Mouse (Mus musculus) telencephalon, adult 2 months (tissue): ENCODE measurements around the gene Stag1.

ENCODE experiments used
- DNase-seq: peaks from one replicate; pipeline ENCODE4 v3.0.0-alpha.2; 2011; ENCODE audit warnings: low read depth, low spot score

Stag1 gene

GRCm38 (mm10) chr9:100597546-100597945, at the start of gene Stag1:
Gene Stag1, plus strand, starts transcription at chr9:100597798.
- DNase-seq: no peak

- DNase-seq: no peak
Measured at GRCm38 (mm10) chr9:100548313-100548712, 49.3 kb upstream of the Stag1 start.

- no peak for DNase-seq
Measured at GRCm38 (mm10) chr9:100555686-100556085, 41.9 kb upstream of the Stag1 start.

- no peak for DNase-seq
Measured at GRCm38 (mm10) chr9:100558023-100558573, 39.5 kb upstream of the Stag1 start.

- no peak for DNase-seq
Measured at GRCm38 (mm10) chr9:100558991-100559390, 38.6 kb upstream of the Stag1 start.

- peak; percentile 85 for DNase-seq
Measured at GRCm38 (mm10) chr9:100560251-100560890, 37.2 kb upstream of the Stag1 start.

DNA sequence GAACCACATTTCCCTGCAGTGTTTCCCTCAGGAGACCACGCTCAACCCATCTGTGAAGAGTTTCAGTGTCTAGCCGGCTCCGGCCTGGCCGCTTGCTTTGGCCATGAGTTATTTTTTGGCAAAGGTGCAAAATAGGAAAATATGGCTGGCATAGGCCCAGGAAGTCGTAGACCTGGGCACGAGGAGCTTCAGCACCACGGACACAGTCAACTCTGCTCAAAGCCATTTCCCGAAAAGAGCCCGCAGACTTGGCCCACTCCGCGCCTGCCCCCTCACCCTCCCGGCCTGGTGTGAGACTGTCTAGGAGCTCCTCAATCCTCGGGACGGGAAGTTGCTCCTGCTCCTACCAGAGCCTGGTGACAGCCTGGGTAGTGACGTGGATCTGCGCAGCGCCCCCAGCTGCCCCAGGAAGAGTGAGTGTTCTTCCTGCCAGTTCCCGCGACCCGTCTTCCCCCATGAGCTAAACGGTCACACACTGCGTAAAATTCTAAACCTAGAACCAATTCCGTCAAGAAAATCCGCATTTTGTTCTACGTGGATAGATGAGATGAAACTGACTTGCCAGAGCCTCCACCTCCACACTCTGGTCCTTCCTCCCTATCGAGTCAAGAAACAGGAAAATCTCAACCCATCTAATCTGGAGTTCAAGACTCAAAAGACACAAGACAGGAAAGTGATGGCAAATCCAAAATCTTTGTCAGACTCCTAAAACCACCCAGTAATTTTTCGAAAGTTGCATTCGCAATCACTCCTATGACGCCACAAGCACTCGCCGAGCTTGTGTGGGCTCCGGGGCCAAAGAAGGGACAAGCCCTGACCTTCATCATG, 27.6 kb upstream of the Stag1 start:
- DNase-seq: no peak

DNA sequence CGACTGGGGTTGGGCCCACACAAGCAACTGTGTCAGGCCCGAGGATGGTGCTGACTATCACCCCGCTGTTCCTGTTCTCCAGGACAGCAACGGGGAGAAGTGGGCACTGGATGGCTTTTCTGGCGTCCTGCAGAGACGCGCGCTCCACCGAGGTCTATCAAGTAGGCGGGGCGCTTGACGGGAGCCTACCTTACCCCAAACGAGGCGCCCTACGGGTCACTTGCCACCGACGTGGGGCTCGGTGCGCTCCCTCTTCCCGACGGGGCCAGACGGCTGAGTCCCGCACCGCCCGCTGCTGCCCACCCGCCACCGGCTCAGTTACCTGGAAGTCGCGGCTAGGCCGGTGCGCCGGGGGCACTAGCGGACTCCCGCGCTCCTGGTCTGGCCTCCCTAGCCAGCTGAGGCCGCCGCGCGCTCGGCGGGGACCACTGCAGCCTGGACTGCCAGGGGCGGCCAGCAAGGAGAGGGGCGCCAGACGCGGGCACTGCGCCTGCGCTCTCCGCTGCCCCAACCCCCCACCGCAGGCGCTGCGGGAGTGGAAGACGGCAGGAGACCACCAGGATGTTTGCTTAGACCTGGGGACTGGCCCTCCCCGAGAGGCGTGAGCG, 26.9 kb upstream of the Stag1 start, which contains the start of gene Slc35g2:
Gene Slc35g2 (minus strand): TSS at position 465 of the 608 bp plus-strand sequence.
- DNase-seq: no peak

DNA sequence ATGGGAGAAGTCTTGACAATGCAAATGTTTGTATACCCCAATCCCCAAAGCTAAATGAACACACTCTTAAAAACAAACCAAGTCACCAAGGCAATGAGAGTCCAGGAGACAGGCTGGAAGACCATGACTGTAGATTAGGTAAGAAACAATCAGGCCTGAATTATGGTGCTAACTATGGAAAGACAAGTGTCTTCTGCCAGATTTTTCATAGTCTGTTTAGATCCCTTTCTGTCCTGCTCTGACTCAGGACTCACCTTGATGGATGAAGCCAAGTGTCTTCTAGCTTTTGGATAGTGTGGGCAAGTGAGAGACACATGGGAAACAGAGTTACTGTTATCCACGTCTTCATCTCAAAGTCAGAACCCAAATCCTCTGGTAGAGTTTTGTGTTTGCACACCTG, 26.1 kb upstream of the Stag1 start:
- DNase-seq: no peak

DNA sequence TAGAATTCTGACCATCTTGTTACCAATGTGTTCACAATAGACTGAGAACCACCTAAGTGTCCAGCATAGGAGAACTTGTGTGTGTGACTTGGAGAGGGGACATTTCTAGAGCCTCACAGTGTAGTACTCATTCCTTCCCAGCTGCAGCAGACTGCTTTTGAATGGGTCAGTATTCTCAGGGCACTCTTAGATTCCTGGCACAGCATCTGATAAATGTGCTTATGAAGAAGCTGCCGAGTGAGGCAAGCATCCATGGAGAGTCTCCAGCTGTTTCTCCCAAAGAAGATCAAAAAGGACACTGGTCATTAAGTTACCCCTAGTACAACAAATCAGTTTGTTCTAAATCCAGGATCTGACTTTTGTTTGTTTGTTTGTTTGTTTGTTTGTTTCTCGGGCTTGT, 24.3 kb upstream of the Stag1 start:
- DNase-seq: no peak

DNA sequence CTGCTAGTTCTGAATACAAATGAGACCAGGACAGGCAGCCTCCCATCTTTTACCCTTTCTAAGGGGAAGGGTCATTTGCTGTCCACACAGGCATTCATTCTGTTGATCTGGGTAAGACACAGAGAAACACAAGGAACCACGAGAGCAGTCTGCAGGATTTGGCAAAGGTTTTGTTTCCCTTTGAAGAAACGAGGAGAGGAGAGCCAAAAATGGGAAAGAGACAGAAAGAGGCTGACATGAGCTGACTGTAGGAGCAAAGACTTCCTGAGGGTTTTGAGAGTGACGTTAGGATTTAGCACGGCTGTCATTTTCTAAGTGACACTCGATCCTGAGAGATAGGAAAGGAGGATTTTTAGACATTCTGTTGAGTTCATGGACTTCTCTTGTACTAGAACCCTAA, 23.7 kb upstream of the Stag1 start:
- DNase-seq: no peak

- no peak for DNase-seq
Measured at GRCm38 (mm10) chr9:100580196-100580740, 17.3 kb upstream of the Stag1 start.

- no peak for DNase-seq
Measured at GRCm38 (mm10) chr9:100581543-100582492, 15.8 kb upstream of the Stag1 start.

DNA sequence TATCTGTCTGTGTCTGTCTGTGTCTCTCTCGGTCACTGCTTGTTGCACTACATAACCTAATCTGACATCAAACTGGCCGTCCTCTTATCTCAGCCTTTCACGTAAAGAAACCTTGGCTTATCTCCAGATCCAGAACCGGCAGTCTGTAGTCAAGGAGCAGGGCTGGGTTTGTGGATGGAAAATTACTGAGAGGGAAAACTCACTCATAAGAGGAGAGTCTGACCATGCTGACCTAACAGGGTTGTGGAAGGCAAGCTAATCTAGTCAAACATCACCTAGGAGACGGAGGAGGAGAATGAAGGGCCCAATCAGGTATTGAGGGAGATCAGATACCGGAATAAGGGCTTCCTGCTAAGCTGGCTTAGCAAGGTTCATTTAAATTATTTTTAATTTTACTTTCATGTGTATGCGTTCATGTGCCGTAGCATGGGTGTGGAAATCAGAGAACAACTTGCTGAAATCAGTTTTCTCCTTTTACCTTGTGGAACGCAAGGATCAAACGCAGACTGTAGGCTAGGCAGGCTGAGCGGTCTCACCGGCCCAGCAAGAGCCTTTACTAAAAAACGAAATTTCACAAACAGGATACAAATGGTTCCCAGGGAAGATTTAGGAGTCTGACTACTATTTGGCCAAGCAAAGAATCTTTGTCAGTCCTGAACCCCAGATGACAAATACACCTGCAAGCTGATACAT, 14.6 kb upstream of the Stag1 start:
- DNase-seq: no peak

DNA sequence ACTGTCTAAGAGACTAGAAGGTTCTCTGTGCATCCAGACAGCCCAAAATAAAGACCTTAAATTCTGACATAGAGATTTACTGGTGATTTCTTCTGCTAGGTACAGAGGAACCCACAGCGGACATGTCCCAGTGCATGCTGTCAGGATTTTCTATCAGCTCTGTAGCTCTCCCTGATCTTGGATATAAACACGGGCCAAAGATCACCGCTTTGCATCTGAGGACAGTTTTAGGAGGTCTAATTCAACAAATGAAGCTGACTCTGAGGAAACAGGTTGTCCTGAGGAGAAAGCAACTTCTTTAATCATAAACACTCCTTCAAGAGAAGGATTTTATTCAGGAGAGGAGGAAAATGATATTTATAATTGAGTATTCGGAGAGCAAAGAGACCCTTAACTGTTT, 13.6 kb upstream of the Stag1 start:
- no peak for DNase-seq

DNA sequence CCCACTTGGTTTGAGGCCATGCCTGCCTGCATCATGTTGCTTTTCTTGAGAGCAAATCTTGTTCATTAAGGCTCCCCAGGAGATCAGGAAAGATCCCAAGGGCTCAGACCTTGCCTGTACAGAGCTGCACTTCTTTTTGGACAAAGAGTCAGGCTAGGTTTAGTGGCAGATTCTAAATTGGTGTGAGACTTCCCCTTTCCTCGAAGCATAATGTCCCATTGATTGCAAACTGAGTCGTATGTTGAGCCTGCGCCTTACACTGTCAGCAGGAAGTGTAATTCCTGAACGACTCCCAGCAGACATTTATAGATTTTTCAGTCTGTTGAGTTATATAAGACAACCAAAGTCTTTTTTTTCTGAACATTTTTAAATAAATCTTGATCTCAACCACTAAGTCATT, 7.1 kb upstream of the Stag1 start:
- DNase-seq: no peak

GRCm38 (mm10) chr9:100596317-100596716, 1.3 kb upstream of the Stag1 start:
- no peak for DNase-seq

DNA sequence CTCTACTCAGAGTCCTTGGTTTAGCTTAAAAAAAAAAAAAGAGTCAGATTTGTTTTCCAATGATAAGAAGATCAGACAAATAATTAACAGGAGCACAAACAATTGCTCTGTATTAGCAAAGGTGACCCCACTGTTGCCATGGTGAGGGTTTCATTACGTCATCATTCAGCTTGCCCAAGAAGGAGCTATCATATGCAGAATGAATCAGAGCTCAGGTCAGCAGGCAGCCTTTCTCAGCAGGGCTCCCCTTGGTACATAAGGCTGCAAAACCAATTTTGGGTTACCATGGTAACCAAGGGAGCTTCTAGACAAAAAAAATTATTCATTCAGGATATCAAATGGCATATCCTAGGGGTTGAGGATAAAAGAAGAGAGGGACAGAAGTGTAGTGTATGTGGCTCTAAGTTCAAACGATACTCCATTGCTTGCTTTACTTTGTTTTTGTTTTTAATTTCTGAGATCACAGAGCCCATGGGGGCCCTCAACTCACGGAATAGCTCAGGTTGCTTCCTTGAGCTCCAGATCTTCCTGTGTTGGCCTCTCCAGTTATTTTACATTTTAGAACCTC, 2.2 kb downstream of the Stag1 start:
- DNase-seq: no peak

GRCm38 (mm10) chr9:100602130-100602529, 4.5 kb downstream of the Stag1 start:
- DNase-seq: no peak

DNA sequence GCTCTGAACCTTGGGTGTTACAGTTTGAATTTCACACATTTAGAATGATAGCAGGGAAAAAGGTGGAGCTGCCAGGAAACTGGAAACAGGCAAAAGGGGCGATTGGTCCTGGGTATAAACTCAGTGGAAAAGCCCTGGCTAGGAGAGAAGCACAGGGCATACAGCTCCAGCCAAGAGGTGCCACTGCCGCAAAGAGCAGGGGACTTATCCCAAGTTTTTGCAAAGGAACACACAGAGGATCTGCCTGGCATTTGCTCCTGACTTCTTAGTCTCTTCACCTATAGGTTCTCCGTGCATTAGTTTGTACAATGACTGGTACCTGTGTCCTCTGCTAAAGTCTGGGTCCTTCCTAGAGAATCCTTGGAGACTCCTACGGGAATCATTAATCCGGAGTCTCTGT, 5.6 kb downstream of the Stag1 start:
- DNase-seq: no peak
